Mouse (Mus musculus): ENCODE measurements around the gene Syt14.

Gene Syt14

GRCm38 (mm10) chr1:192987203-192987602 lies 48.4 kb downstream of the Syt14 start:
- no peak for DNase-seq (ENCODE audit: low spot score)

- DNase-seq (ENCODE audit: low spot score) = no peak
Observed at GRCm38 (mm10) chr1:192986481-192986880, 49.1 kb downstream of the Syt14 start.

GRCm38 (mm10) chr1:192984333-192984732 lies 51.2 kb downstream of the Syt14 start:
- no peak for DNase-seq (ENCODE audit: low spot score)

GRCm38 (mm10) chr1:192981658-192982057 lies 53.9 kb downstream of the Syt14 start:
- no peak for DNase-seq (ENCODE audit: low spot score)

- DNase-seq (ENCODE audit: low spot score) = no peak
Observed at GRCm38 (mm10) chr1:192981120-192981519, 54.5 kb downstream of the Syt14 start.

- no peak for DNase-seq (ENCODE audit: low spot score)
Observed at GRCm38 (mm10) chr1:192962323-192962722, 73.3 kb downstream of the Syt14 start.

- peak; percentile 77 for DNase-seq (ENCODE audit: low spot score)
Observed at GRCm38 (mm10) chr1:192947839-192948173, 87.8 kb downstream of the Syt14 start.

GRCm38 (mm10) chr1:192947170-192947838 lies 88.3 kb downstream of the Syt14 start:
- no peak for DNase-seq (ENCODE audit: low spot score)

- DNase-seq (ENCODE audit: low spot score) = no peak
Observed at GRCm38 (mm10) chr1:192939033-192939432, 96.5 kb downstream of the Syt14 start.

GRCm38 (mm10) chr1:192937956-192938355 lies 97.6 kb downstream of the Syt14 start:
- no peak for DNase-seq (ENCODE audit: low spot score)

GRCm38 (mm10) chr1:192931797-192932196 lies 103.8 kb downstream of the Syt14 start:
- DNase-seq (ENCODE audit: low spot score) = no peak

- DNase-seq (ENCODE audit: low spot score) = peak; percentile 33
Observed at GRCm38 (mm10) chr1:192912101-192912728, 123.4 kb downstream of the Syt14 start.

GRCm38 (mm10) chr1:192901516-192901915 lies 134.1 kb downstream of the Syt14 start:
- DNase-seq (ENCODE audit: low spot score) = no peak

GRCm38 (mm10) chr1:192900913-192901312 lies 134.7 kb downstream of the Syt14 start:
- DNase-seq (ENCODE audit: low spot score) = no peak

GRCm38 (mm10) chr1:192898742-192899141 lies 136.8 kb downstream of the Syt14 start:
- peak; percentile 39 for DNase-seq (ENCODE audit: low spot score)

GRCm38 (mm10) chr1:192897218-192897617 lies 138.4 kb downstream of the Syt14 start:
- DNase-seq (ENCODE audit: low spot score) = peak; percentile 13

- no peak for DNase-seq (ENCODE audit: low spot score)
Observed at GRCm38 (mm10) chr1:192896076-192896475, 139.5 kb downstream of the Syt14 start.

- DNase-seq (ENCODE audit: low spot score) = no peak
Observed at GRCm38 (mm10) chr1:192890716-192891115, 144.9 kb downstream of the Syt14 start.

- DNase-seq (ENCODE audit: low spot score) = no peak
Observed at GRCm38 (mm10) chr1:192882617-192883295, 152.8 kb downstream of the Syt14 start.

GRCm38 (mm10) chr1:192880130-192880529 lies 155.4 kb downstream of the Syt14 start:
- DNase-seq (ENCODE audit: low spot score) = no peak

- DNase-seq (ENCODE audit: low spot score) = no peak
Observed at GRCm38 (mm10) chr1:192879086-192879580, 156.4 kb downstream of the Syt14 start.

GRCm38 (mm10) chr1:192872841-192873240 lies 162.7 kb downstream of the Syt14 start:
- no peak for DNase-seq (ENCODE audit: low spot score)

- DNase-seq (ENCODE audit: low spot score) = no peak
Observed at GRCm38 (mm10) chr1:192869761-192870160, 165.8 kb downstream of the Syt14 start.
